Mouse (Mus musculus) MEL-GATA-1-ER (cell line): ENCODE results near the gene Zc3h14.

Experiments
- DNase-seq: peaks from one replicate; pipeline ENCODE4 v3.0.0-alpha.2; 2012; ENCODE audit warnings: low read depth; ENCODE audit errors: extremely low read depth

Gene Zc3h14

GRCm38 (mm10) chr12:98746746-98747379, at the start of gene Zc3h14:
Zc3h14 (plus strand) TSS chr12:98746964.
- DNase-seq: peak; percentile 77

GRCm38 (mm10) chr12:98697202-98697601, 49.6 kb upstream of the Zc3h14 start:
- no peak for DNase-seq

- no peak for DNase-seq
These were observed 45.2 kb upstream of the Zc3h14 start for GRCm38 (mm10) chr12:98701564-98701963.

GRCm38 (mm10) chr12:98703554-98703953, 43.2 kb upstream of the Zc3h14 start:
- DNase-seq: no peak

GRCm38 (mm10) chr12:98703961-98704360, 42.8 kb upstream of the Zc3h14 start:
- DNase-seq: no peak

GRCm38 (mm10) chr12:98712819-98713218, 33.9 kb upstream of the Zc3h14 start:
- no peak for DNase-seq

GRCm38 (mm10) chr12:98713621-98714103, 33.1 kb upstream of the Zc3h14 start:
- no peak for DNase-seq

- no peak for DNase-seq
These were observed 32.0 kb upstream of the Zc3h14 start for GRCm38 (mm10) chr12:98714757-98715156.

- no peak for DNase-seq
These were observed 30.6 kb upstream of the Zc3h14 start for GRCm38 (mm10) chr12:98716142-98716541.

GRCm38 (mm10) chr12:98720628-98721027, 26.1 kb upstream of the Zc3h14 start:
- DNase-seq: no peak

- no peak for DNase-seq
These were observed 25.7 kb upstream of the Zc3h14 start for GRCm38 (mm10) chr12:98721030-98721429.

- DNase-seq: no peak
These were observed 22.5 kb upstream of the Zc3h14 start for GRCm38 (mm10) chr12:98724224-98724623.

- DNase-seq: no peak
These were observed 21.8 kb upstream of the Zc3h14 start for GRCm38 (mm10) chr12:98724976-98725375.

GRCm38 (mm10) chr12:98726078-98726477, 20.7 kb upstream of the Zc3h14 start:
- no peak for DNase-seq

- DNase-seq: no peak
These were observed 19.6 kb upstream of the Zc3h14 start for GRCm38 (mm10) chr12:98727186-98727585.

GRCm38 (mm10) chr12:98730682-98731081, 16.1 kb upstream of the Zc3h14 start:
- no peak for DNase-seq

- DNase-seq: peak; percentile 24
These were observed 13.6 kb upstream of the Zc3h14 start for GRCm38 (mm10) chr12:98733165-98733564.

GRCm38 (mm10) chr12:98733776-98734175, 13.0 kb upstream of the Zc3h14 start:
- DNase-seq: no peak

- DNase-seq: peak; percentile 83
These were observed 12.4 kb upstream of the Zc3h14 start for GRCm38 (mm10) chr12:98734246-98734879.

- DNase-seq: peak; percentile 66
These were observed 11.6 kb upstream of the Zc3h14 start for GRCm38 (mm10) chr12:98734880-98735801.

- DNase-seq: no peak
These were observed 9.6 kb upstream of the Zc3h14 start, which contains the start of gene Ptpn21 for GRCm38 (mm10) chr12:98736951-98737800. Ptpn21 (minus strand) TSS chr12:98737405.
